Comparison of ENCODE assay signal across 11 mouse cellular contexts in the genomic region with DNA sequence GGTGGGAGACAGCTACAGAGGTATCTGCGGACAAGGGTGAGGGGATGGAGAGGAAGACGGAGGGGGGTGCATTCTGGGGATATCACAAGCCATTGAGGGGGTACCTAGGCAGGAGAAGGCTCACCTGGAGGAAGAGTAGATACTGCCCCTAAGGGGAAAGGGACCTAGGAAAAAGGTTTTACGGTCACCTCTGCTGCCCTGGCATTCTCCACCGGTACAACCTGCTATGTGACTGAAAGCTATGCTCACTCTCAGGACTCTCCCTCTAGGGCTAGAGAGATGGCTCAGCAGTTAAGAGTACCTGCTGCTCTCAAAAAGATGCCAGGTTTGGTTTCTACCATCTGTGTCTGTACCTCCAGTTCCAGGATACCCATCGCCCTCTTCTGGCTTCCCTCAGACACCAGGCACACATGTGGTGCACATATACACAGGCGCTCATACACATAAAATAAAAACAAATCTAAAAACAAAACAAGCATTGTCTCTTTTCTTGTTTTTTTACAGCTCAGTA. TPM values are rescaled to one million over a fixed set of nuclear protein-coding genes. Genes with fewer than 3 reads are reported as not detected.
A peak's percentile ranks its signal among the peaks of the same experiment; 100 is the strongest.
DNase-seq lines count a peak whose midpoint lies in the region; ATAC-seq and TF ChIP-seq lines count a peak whose summit lies in the region.
"Had no signal": no experiment of that assay in that cellular context is flagged by ENCODE, and none has a peak within 500 bp of the region (broad histone marks: within the 10 kb centered on the region; RNA-seq: fewer than 3 reads in every experiment).

No protein-coding gene starts in this region.

- H3K4me2 ChIP-seq in hindbrain, embryonic 15.5 days = peak overlapping the region; percentile 70
- H3K4me2 ChIP-seq in midbrain, embryonic 14.5 days (ENCODE audit: low read length) = peak overlapping the region; percentile 71
- H3K4me2 ChIP-seq: liver, embryonic 12.5 days had no signal

- TF ChIP-seq POLR2A in cerebellum, adult 2 months (IDR thresholded peaks at IDR 0.05; ENCODE audit: borderline replicate concordance, insufficient read depth, low read length) = no peak

- H3K4me1 ChIP-seq in cerebellum, adult 2 months (ENCODE audit: control insufficient read depth, insufficient read depth, low read length) = peaks cover 11% of the 10 kb centered on the region
- H3K4me1 ChIP-seq in hindbrain, embryonic 15.5 days (replicated peaks) = peaks cover 33% of the 10 kb centered on the region
- H3K4me1 ChIP-seq in hindbrain, embryonic 10.5 days (replicated peaks) = peaks cover 30% of the 10 kb centered on the region
- H3K4me1 ChIP-seq in embryonic facial prominence, embryonic 10.5 days = peaks cover 33% of the 10 kb centered on the region
- H3K4me1 ChIP-seq in midbrain, embryonic 14.5 days (ENCODE audit: control insufficient read depth, insufficient read depth, low read length) = peaks cover 9% of the 10 kb centered on the region; the same call in 1 of the 2 replicates

- no peaks in the 10 kb centered on the region for H3K36me3 ChIP-seq in hindbrain, embryonic 15.5 days
- no peaks in the 10 kb centered on the region for H3K36me3 ChIP-seq in hindbrain, embryonic 10.5 days
- no peaks in the 10 kb centered on the region for H3K36me3 ChIP-seq in embryonic facial prominence, embryonic 10.5 days (replicated peaks)
- H3K36me3 ChIP-seq in midbrain, embryonic 14.5 days (ENCODE audit: control insufficient read depth, insufficient read depth, low read length) = no peaks in the 10 kb centered on the region
- H3K36me3 ChIP-seq: liver, embryonic 12.5 days; lung, embryonic 15.5 days had no signal

- no peak overlapping the region for H3K4me3 ChIP-seq in cerebellum, adult 2 months (replicated peaks; ENCODE audit: insufficient read depth, low read depth, low read length)
- no peak overlapping the region for H3K4me3 ChIP-seq in hindbrain, embryonic 15.5 days
- H3K4me3 ChIP-seq in hindbrain, embryonic 10.5 days = no peak overlapping the region
- H3K4me3 ChIP-seq in embryonic facial prominence, embryonic 10.5 days = peak overlapping the region; percentile 12; the same call in 1 of the 2 replicates
- H3K4me3 ChIP-seq in midbrain, embryonic 14.5 days (replicated peaks; ENCODE audit: low read depth, low read length) = no peak overlapping the region
- H3K4me3 ChIP-seq: erythroblast, embryonic 14.5 days had no signal

- TF ChIP-seq CTCF in cerebellum, adult 2 months (IDR thresholded peaks at IDR 0.05; ENCODE audit: borderline replicate concordance, insufficient read depth, low read depth, low read length) = peak; percentile 18; the same call in 1 of the 2 replicates

- WGBS in cerebellum, adult 2 months = 54% methylated on average over 6 of the region's 6 CpGs
- WGBS in hindbrain, embryonic 15.5 days = 98% methylated on average over 6 of the region's 6 CpGs
- WGBS in hindbrain, embryonic 10.5 days = 94% methylated on average over 6 of the region's 6 CpGs
- WGBS in embryonic facial prominence, embryonic 10.5 days = 94% methylated on average over 6 of the region's 6 CpGs
- 98% methylated on average over 6 of the region's 6 CpGs for WGBS in midbrain, embryonic 14.5 days

- H3K27me3 ChIP-seq in cerebellum, adult 2 months (ENCODE audit: control insufficient read depth, insufficient read depth, low read length) = no peaks in the 10 kb centered on the region
- no peaks in the 10 kb centered on the region for H3K27me3 ChIP-seq in hindbrain, embryonic 15.5 days
- peaks cover 46% of the 10 kb centered on the region for H3K27me3 ChIP-seq in hindbrain, embryonic 10.5 days (ENCODE audit: insufficient read depth, poor library complexity, severe bottlenecking)
- H3K27me3 ChIP-seq in embryonic facial prominence, embryonic 10.5 days (replicated peaks; ENCODE audit: low read depth, poor library complexity, severe bottlenecking) = peaks cover 54% of the 10 kb centered on the region
- H3K27me3 ChIP-seq in midbrain, embryonic 14.5 days (ENCODE audit: control insufficient read depth, insufficient read depth, low read length) = no peaks in the 10 kb centered on the region

- no peak overlapping the region for H3K9ac ChIP-seq in hindbrain, embryonic 15.5 days
- H3K9ac ChIP-seq in midbrain, embryonic 14.5 days (replicated peaks; ENCODE audit: low read length) = no peak overlapping the region
- H3K9ac ChIP-seq: liver, embryonic 12.5 days; lung, embryonic 15.5 days had no signal

- peak; percentile 28 to 60 for DNase-seq in cerebellum, adult 2 months
- no peak for DNase-seq in cerebellum, postnatal 4 days (ENCODE audit: low spot score in 2 of 2)
- DNase-seq in hindbrain, embryonic 10.5 days (ENCODE audit: low spot score) = no peak
- DNase-seq in embryonic facial prominence, embryonic 10.5 days (ENCODE audit: low spot score) = no peak
- DNase-seq in midbrain, embryonic 14.5 days = no peak
- no peak for DNase-seq in right cerebral cortex, postnatal 4 days
- no peak for DNase-seq in lung, postnatal 14 days

- H3K9me3 ChIP-seq in hindbrain, embryonic 15.5 days = no peaks in the 10 kb centered on the region
- H3K9me3 ChIP-seq in hindbrain, embryonic 10.5 days = peaks cover 5% of the 10 kb centered on the region; the same call in 1 of the 2 replicates
- H3K9me3 ChIP-seq in embryonic facial prominence, embryonic 10.5 days = peaks cover 3% of the 10 kb centered on the region; the same call in 1 of the 2 replicates
- H3K9me3 ChIP-seq in midbrain, embryonic 14.5 days (ENCODE audit: control insufficient read depth, low read length) = no peaks in the 10 kb centered on the region
- H3K9me3 ChIP-seq: liver, embryonic 12.5 days; lung, embryonic 15.5 days had no signal

- no peak overlapping the region for H3K27ac ChIP-seq in cerebellum, adult 2 months (ENCODE audit: insufficient read depth, low read length)
- no peak overlapping the region for H3K27ac ChIP-seq in hindbrain, embryonic 15.5 days (replicated peaks)
- H3K27ac ChIP-seq in hindbrain, embryonic 10.5 days = no peak overlapping the region
- H3K27ac ChIP-seq in embryonic facial prominence, embryonic 10.5 days (replicated peaks) = no peak overlapping the region
- no peak overlapping the region for H3K27ac ChIP-seq in midbrain, embryonic 14.5 days (replicated peaks; ENCODE audit: low read depth, low read length)
- H3K27ac ChIP-seq: liver, embryonic 12.5 days; lung, embryonic 15.5 days had no signal

- ATAC-seq in hindbrain, embryonic 15.5 days (ENCODE audit: low FRiP score, low read depth) = no peak
- ATAC-seq in midbrain, embryonic 14.5 days (ENCODE audit: low FRiP score, low TSS enrichment) = no peak
- ATAC-seq: liver, embryonic 12.5 days had no signal

RNA-seq across cellular contexts. Expression of a gene that starts 1.6 kb away (rescaled TPM):
- 17.2 and 19.5 TPM in 2 replicates for polyA plus RNA-seq in cerebellum, adult 2 months (2012; rRNA removed)
- 3.7 and 5.1 TPM in 2 replicates for polyA plus RNA-seq in hindbrain, embryonic 15.5 days (2015; fragmentation: Nextera tagmentation; extraction: Ambion mirVana)
- polyA plus RNA-seq in hindbrain, embryonic 10.5 days (2016; fragmentation: Nextera tagmentation; extraction: Ambion mirVana) = 3.8 and 4.1 TPM in 2 replicates
- polyA plus RNA-seq in embryonic facial prominence, embryonic 10.5 days (2016; fragmentation: Nextera tagmentation; extraction: Ambion mirVana) = 4.3 and 4.8 TPM in 2 replicates
- 5.3 and 6.0 TPM in 2 replicates for polyA plus RNA-seq in midbrain, embryonic 14.5 days (2014; fragmentation: Nextera tagmentation; extraction: Ambion mirVana)
- polyA plus RNA-seq: erythroblast, embryonic 14.5 days had no signal

RNA-seq across cellular contexts. Expression of a gene that starts 36.1 kb away (rescaled TPM):
- 1.3 TPM in 2 replicates for polyA plus RNA-seq in cerebellum, adult 2 months (2012; rRNA removed)
- polyA plus RNA-seq in hindbrain, embryonic 15.5 days (2015; fragmentation: Nextera tagmentation; extraction: Ambion mirVana) = 1.0 and 1.5 TPM in 2 replicates
- polyA plus RNA-seq in hindbrain, embryonic 10.5 days (2016; fragmentation: Nextera tagmentation; extraction: Ambion mirVana) = 2.5 and 3.6 TPM in 2 replicates
- polyA plus RNA-seq in embryonic facial prominence, embryonic 10.5 days (2016; fragmentation: Nextera tagmentation; extraction: Ambion mirVana) = 3.1 and 3.4 TPM in 2 replicates
- polyA plus RNA-seq in midbrain, embryonic 14.5 days (2014; fragmentation: Nextera tagmentation; extraction: Ambion mirVana) = 1.8 and 3.1 TPM in 2 replicates
- polyA plus RNA-seq: erythroblast, embryonic 14.5 days had no signal

Comparison
In these comparisons a context has a peak if more than half of its experiments do, and no peak if none do; other contexts are left out.
1. DNase-seq: peak in cerebellum, adult 2 months (2 of 2); none in cerebellum, postnatal 4 days (0 of 2), hindbrain, embryonic 10.5 days (single experiment), embryonic facial prominence, embryonic 10.5 days (single experiment), midbrain, embryonic 14.5 days (single experiment), right cerebral cortex, postnatal 4 days (single experiment) and lung, postnatal 14 days (single experiment).